Mouse (Mus musculus) right cerebral cortex, postnatal 14 days (tissue): Measurements from ENCODE around the gene Ifne.

ENCODE experiments used
- DNase-seq: peaks from one replicate; pipeline ENCODE4 v3.0.0; 2022

Gene Ifne

DNA sequence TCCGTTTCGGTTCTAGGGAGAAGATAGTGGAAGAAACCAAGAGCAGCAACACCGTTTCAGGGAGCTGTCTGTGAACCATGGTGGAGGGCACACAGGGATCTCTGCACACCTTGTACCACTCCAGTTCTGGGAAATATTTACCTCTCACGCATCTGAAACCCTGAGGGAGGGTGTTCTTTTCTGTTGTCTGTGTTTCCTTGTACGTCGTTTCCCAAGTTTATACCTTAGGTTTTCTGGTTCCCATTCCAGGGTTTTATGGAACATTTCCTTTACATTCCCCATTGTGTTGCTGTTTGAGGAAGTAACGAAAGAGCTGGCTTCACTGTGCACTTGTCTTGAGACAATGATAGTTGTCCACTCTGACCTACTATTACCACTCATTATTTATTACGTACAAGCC, at the start of gene Ifne:
Ifne (minus strand) TSS at position 101 of the 400 bp plus-strand sequence.
- no peak for DNase-seq

DNA sequence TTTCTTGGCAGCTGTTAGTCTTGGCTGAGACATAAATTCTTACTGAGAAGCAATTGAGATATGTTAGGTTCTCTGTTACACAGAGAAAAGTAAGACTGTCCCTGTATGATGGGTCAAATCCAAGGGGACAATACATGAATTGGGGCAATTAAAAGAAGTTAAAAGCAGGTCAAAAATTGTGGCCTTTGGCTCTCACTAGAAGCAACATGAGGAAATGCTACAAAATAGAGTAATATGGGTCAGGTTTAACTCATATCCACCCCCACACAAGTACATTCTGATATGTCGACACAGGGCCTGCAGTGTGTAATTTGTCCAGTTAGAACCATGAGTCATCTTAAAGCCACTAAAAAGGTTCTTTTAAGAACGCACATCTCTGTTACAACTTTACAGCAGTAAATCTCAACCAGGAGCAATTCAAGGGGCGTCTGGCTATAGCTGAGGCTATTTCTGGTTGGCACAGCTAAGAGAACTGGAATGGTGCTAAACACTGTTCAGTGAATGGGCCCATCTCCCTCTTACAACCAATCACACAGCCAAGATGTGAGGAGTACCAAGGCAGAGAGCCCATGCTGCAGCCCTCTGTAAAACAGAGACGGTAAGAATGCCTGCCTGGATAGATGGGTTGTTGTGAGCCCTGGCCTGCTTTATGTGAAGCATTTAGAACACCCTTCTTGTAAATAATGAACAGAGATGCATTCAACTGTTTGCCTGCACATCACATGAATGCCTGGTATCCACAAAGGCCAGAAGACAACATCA, 48.5 kb upstream of the Ifne start:
- DNase-seq: no peak

DNA sequence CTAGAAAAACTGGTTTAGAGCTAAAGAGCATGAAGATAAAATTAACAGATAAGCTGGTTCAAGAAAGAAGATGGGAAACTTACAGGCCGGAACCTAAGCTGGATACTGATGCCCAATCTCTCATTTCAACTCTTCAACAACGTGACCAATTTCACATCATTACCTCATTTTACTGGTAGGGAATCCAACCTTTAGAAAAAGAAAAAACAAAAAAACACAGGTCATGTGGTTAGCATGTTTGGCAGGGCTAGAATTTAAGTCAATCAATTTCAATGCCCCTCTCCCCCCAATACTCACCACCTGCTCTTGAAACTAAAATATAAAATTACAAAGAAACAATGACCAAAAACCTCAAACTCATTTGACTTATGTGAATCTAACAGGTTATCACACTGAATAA, 47.8 kb upstream of the Ifne start:
- no peak for DNase-seq

DNA sequence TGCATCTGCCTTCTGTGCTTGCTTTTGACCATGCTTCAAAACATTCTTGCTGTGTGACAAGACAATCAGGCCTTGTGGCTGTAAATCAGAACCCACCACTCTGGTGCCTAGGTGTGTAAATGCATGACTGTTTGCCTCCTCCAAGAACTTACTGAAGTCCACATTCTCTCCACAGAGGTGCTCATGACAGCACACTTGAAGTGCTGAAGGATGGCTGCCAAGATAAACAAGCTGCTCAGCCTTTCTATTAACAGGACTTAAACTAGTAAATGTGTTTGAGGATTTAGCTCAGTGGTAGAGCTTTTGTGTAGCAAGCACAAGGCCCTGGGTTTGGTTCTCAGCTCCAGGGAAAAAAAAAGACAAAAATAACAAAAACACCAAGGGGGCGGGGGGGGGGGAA, 46.6 kb upstream of the Ifne start:
- no peak for DNase-seq

DNA sequence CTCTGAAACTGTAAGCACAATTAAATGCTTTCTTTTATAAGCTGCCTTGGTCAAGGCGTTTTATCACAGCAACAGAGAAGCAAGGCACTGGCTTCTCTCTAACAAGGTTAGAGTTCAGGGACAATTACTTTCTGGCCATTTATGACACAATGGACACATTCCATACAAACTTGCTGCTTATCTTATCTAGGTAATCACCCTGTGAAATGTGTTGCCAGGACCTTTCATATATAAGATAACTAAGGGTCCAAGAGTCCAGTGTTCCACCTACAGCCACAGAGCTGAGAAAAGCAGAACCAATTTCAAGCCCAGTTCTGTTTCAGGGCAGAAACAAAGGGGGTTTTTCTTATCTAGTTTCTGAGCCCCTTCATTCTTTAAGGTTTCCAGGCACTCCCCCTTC, 46.1 kb upstream of the Ifne start:
- no peak for DNase-seq

DNA sequence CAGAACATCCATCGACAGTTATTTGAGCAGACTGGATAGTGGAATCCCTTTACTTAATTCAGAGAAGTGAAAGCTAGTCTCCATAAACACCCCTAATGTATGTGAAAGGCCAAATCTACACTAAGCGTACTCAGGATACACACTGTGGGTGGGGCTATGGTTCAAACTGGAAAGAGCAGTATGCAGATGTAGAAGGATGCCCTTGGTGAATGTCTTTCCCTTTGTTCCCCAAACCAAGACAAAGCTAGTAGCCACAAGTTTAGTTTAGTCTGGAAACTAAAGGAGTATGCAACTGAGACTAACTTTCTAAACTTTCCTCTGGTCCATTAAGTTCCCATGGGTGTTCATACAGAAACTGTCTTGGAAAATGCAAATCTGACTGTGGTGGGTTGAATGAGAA, 45.5 kb upstream of the Ifne start:
- no peak for DNase-seq

DNA sequence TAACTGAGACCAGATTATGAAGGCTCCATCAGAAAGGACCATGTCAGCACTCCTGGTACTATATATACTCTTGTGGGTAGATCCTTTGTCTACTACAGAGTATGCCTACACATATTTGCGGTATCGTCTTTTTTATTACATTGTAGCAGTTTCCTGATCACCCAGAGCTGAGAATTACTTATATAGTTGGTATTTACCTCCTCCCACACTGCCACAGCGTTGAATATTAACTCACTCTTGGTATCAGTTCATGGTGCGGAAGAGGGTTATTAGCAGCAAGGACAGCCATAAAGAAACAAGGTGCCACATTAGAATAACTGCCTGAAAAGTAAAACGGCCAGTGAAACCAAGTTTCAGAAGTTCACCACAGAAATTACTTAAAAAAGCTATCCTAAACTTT, 41.3 kb upstream of the Ifne start:
- no peak for DNase-seq

DNA sequence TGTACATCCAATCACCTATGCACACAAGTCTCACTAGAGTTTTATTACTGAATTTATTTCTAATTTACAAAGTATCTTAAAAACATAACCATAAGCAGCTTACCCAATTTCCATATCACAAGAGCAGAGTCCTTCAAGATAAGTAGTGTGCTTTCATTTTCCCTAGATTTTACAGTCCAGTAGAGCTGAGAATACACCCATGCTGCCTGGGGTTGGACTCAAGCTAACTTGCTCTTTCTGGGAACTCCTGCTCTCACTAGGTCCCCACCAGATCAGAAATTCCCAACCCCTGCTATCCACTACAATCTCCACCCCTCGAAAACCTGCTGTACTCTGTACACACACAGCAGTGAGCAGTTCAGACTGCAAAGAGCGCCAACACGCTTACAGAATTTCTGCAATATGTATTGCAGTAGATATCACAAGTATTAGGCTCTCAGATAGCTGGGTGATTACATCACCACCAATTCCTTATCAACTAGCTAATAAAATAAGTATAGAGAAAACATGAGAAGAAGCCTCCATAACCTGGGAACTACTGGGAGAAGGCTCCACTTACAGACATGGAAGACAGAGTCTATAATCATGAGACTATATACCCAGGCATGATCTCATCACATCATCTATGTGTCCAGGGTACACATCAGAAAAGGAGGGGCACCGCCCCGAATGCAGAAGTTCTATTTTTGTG, 37.9 kb upstream of the Ifne start:
- DNase-seq: no peak

DNA sequence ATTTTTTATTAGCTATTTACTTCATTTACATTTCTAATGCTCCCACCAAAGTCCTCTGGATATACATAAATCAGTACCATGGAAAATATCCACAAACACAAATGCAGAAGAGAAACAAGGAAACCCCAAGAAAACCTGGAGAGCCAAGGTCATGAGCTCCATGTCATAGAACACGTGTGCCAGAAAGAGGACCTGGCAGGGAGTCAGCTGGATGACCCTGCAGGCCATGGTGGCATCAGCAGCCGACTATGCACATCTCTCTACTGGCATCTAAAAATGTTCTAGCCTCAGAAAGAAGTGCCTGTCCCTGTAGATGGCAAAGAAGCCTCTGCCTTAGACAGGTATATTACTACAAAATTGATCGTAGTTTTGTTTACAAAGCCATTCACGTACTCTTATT, 36.3 kb upstream of the Ifne start:
- DNase-seq: no peak

DNA sequence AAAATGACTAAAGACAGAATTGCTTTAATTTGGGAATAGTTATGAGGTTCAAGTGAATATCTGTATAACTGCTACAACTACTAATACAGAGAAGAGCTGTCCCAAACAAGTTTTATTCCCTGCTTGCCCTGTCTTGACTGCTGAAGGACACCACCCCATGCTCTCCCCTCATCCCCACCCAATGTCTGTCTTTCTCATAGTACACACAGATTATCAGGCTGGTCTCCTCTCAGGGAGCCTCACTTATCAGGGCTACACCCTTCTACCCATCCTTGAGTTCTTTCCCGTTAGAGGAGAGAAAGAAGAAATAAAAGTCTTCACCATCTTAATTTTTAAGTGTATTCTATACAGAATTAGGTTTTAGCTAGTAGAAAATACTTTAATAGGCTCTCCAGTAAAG, 34.0 kb upstream of the Ifne start:
- no peak for DNase-seq

DNA sequence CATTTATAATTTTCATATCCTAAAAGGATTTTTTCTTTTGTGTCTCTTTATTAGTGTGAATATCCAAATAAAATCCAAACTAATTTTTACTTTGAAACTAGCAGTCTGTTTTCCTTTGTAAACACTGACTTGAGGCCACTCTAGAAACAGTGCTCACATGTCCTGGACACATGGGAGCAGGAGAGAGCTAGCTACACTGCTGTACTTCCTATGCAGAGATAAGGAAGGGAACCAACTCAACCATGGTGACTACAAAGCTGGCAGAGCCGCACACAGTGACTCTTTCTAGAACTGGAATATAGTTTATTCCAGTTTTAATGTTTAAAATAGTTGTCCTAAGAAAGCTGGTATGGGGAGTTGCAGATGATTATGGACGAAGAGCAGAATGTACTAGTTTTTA, 32.9 kb upstream of the Ifne start:
- no peak for DNase-seq

DNA sequence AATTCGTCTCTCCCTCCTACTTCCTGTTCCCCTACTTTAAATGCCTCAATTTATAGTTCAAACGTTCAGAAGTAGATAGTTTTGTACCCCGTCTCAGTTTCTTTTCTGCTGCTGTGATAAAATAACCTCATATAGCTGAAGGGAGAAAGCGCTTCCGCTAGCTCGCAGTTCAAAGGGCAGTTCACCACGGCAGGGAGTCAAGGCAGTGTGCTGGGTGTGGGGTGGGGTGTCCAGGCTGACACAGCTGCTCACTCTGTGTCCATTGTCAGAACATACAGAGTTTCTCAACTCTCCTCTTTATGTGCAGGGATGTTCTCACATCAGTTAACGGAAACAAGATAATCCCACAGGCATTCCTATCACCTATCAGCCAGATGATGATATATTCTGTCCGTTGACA, 32.2 kb upstream of the Ifne start:
- no peak for DNase-seq

DNA sequence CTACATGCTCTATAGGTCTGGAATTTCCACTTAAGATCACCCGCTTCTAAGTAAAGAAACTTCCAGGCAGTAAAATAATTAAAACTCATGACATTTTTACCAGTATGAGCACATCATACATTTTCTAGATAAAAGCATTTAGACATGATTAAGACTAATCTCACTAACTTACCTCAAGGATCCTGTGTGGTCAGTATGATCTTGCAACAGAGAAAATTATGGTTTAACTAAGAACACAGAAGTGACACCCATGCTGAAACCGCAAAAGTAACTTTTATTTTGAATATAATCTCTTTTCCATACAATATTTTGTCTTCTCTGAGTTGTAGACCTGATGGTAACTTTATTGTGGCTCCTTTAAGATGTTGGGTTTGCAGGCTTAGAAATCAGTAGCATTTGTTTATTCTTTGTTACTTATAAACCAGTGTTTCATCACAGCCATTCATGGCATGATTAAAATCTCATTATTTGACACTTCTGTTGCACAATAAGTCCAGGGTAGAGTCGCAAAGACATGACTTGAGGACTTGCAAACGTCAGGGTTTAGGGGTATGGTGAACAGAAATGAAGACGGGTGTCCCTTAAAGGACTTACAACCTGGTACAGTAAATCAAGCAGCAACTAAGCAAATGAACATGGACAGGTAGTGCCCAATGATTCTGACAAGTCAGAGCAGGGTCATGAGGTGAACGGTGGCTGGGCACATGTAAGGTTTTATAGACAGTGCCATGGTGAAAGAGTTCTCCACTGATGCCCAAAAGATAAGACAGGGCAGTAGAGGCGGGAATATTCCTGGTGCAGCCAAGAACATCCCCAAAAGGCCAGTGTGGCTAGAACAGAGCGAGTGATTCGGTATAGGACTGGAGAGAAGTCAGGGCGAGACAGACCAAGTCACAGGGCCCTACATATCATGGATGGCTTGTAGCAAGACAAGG, 29.9 kb upstream of the Ifne start:
- no peak for DNase-seq

DNA sequence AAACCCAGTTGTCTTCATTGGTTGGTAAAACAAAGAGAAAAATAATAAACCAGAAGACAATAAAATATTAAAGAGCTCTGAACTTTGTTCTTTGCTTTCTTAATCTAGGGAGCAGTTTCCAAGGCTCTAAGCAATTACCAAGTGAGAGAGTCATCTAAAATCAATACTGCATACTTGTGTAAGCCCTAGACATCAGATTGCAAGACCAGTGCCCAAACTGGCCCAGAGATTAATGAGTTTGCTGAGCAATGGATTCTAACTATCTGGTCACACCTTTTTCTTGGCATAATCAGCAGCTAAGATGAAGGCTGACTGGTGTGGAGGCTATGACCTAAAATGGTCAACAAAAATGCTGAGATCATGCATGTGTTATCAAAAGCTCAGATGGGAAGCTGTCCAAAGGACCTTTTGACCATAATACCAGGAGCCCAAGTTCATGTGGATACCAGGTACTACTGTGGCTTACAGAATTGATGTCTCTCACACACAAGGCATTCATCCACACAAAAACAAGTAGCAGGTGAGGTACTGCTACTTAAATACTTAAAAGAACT, 13.3 kb upstream of the Ifne start:
- no peak for DNase-seq

DNA sequence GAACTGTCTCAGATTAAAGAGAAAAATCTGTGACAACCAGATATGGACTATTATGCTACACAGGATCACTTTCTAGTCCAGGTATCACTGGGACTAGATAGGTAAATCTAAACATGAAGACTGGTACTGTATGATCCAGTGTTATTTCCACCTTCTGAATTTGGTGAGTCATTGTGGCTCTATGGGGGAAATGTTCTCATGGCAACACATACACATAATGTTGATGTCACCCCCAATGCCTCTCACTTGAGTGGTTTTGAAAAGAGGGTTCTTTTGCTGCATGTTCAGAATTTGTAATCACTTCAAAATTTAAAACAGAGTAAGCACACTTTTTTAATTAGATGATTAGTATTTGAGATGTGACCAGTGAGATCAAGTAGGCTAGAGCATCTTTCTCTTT, 8.2 kb upstream of the Ifne start:
- DNase-seq: no peak

DNA sequence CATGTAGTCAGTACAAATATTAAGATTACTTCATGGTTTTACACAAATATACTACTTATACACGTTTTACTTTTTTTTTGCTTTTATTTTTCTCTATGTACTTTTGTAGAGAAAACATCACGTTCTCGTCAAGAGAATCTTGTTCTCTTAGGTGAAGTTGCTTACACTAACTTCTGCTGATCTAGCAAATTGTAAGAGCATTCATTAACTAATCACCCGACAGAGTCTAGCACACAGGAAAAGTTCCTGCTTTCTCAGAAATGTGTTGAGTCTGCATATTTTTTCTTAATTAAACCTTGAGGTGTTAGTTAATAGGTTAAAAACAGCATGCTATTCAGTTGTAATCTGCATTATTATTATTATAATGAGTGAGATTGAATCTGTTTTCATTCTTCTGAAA, 1.2 kb downstream of the Ifne start:
- DNase-seq: no peak

DNA sequence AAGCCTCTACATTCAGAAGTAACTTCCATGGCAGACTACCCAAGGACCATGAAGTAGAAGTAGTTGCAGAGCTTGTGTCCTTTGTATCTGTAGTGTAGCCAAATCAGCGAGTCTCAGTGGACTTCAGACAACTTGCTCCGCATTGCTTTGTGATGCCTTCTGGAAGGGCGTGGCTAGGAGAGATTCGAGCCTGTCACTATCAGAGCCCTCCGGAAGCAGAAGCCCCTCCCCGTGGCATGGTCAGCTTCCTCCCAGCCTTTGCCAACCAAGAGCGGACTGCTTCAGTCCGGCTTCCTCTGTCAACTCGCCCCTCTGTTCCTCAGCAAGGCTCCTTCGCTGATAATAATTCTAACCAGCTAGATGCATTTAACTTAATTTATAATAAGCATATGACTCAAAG, 1.8 kb downstream of the Ifne start:
- no peak for DNase-seq

DNA sequence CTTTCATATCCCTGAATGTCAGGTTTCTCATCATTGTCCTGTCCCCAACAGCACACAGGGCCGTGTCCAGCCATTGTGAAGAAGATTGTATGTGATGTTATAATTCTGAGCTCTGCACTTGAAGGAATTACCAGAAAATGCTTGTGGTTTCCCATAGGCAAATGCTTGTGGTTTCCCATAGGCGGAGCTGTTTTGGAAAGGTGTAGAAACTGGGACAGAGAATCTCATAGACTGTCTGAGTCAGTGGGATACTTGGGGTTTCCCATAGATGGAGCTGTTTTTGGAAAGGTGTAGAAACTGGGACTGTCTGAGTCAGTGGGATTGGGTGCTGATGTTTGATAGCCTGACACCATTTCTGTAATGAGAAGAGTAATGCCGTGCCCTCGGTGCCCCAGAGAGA, 3.5 kb downstream of the Ifne start:
- DNase-seq: no peak

DNA sequence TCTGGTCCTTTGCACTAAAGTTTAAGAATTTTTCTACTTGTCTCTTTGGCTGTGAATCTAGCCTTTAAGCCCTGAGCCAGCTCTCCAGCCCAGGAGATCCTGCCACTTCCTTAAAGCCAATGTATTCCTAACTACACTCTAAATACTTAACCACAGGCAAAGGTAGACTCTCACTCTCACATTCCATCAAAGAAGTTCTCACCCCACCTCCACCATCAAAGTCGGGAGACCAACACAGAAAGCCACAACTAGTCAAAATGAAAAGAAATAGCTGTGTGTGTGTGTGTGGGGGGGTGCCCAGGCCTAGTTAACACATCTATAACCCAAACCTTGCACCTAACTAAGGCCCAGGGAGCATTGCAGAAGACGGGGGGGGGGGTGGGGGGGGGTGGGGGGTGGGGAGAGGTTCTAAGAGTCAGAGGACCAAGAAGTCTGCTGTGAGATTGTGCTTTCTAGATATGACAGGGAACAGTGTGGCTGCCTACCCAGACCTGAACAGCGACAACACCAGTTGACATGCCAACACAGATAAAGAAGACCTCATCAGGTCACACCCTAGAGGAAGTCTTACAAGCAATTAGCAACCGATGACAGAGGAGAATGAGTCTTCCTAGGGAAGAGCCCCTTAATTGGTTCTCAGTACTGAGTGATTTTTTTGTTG, 4.4 kb downstream of the Ifne start:
- no peak for DNase-seq

DNA sequence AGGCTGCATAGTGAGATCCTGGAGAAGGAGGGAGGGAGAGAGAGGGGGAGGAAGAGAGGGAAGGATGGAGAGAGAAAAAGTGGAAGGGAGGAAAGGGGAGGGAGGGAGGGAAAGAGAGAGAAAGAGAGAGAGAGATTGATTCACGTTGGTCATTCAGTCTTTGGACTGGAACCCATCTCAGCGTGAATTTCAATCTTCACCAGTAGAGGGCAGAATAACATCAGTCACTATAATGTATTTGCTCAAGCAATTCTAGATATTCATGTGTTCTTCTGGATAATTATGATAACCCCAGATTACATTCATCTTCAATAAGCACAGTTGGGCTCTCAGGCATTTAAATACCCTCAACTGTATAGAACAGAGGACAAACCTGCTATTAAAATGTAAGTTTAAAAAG, 7.3 kb downstream of the Ifne start:
- no peak for DNase-seq

DNA sequence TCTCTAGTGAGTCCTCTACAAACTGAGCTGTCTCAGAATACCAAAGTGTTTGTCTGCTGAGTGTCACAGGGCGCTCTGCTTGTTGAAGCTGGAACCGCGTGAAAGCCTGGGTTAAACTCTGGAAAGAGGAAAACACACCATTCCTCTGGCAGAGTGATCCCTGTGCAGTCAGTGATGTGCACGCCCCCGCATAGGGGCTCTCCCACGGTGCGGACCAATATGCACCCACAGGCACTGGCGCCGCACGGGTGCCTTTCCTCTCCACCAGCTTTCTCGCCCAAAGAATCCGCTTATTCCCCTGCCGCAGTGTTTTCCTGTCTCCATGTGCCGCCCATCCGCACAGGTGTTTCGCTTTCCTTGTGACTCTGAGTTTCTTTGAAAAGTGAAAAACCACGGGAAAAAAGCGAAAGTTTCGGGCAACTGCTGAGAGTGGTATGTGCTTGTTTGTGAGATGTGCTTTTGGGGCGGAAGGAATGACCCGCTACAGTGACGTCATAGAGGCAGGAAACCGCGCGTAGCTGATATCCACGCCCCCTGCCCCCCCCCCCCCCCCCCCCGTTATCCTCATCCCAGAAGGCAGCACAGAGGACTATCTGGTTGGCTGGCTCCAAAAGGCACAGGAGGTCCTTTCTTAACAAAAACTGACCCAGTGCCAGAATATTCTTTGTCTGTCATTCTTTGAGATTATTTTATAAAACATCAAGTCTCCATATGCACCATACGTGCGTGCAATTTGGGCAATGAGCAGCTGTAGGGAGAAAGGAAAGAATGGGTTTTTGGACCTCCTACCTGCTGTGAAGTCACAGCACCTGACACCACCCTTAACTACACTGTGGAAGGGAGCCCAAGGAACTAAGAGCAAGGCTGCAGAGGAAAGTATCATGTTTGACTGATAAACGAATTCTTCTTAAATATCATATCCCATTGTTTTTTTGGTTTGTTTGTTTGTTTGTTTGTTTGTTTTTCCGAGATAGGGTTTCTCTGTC, 11.8 kb downstream of the Ifne start:
- peak; percentile 6 for DNase-seq
